Mouse (Mus musculus) forebrain, embryonic 11.5 days (tissue): ENCODE measurements around the gene Tmed11. TPM values are rescaled to one million over a fixed set of nuclear protein-coding genes. Genes with fewer than 3 reads are reported as not detected.
"Not testable (repeated sequence)": the region's sequence is repeated elsewhere in the genome, so short reads cannot be mapped to it uniquely, and the experiment has no call there.

ENCODE experiments used
- ATAC-seq: fragments of 200-750 bp; cut with Nextera tagmentation; replicated peaks from 2 replicates; pipeline ENCODE4 v1.8.0; 2017; ENCODE audit warnings: moderate TSS enrichment; ENCODE audit not compliant: low FRiP score
- DNase-seq: peaks from one replicate; pipeline ENCODE4 v3.0.0-alpha.2; 2017; ENCODE audit warnings: low spot score
- H3K27ac ChIP-seq: fragments of 300-500 bp; sonication (generic); 2 replicates; pipeline ENCODE4 v1.5.1; 2014; ENCODE audit warnings: low read depth, low read length
- H3K27me3 ChIP-seq: fragments of 300-500 bp; sonication (generic); 2 replicates; pipeline ENCODE4 v1.6.1; 2014; ENCODE audit warnings: mild to moderate bottlenecking, low read length, mixed read lengths; ENCODE audit not compliant: control insufficient read depth, insufficient read depth
- H3K36me3 ChIP-seq: fragments of 300-500 bp; sonication (generic); 2 replicates; pipeline ENCODE4 v1.6.1; 2014; ENCODE audit warnings: mild to moderate bottlenecking, low read length, moderate library complexity, mixed read lengths; ENCODE audit not compliant: control insufficient read depth, insufficient read depth
- H3K4me1 ChIP-seq: fragments of 300-500 bp; sonication (generic); replicated peaks from 2 replicates; pipeline ENCODE4 v1.6.1; 2014; ENCODE audit warnings: low read length, mixed read lengths; ENCODE audit not compliant: control insufficient read depth, insufficient read depth
- H3K4me2 ChIP-seq: fragments of 300-500 bp; sonication (generic); 2 replicates; pipeline ENCODE4 v1.6.1; 2014; ENCODE audit warnings: low read depth, mild to moderate bottlenecking, low read length, moderate library complexity, mixed read lengths; ENCODE audit not compliant: severe bottlenecking
- H3K4me3 ChIP-seq: fragments of 300-500 bp; sonication (generic); 2 replicates; pipeline ENCODE4 v1.5.1; 2014; ENCODE audit warnings: low read depth, low read length
- H3K9ac ChIP-seq: fragments of 300-500 bp; sonication (generic); 2 replicates; pipeline ENCODE4 v1.6.1; 2014; ENCODE audit warnings: low read length
- H3K9me3 ChIP-seq: fragments of 300-500 bp; sonication (generic); 2 replicates; pipeline ENCODE4 v1.6.1; 2016; ENCODE audit warnings: low read length, mixed read lengths; ENCODE audit not compliant: control insufficient read depth
- WGBS: fragments of 180-500 bp; shearing (Covaris S2); extraction: QIAGEN DNeasy Blood & Tissue Kit; methylation state at CpG from one replicate; pipeline ENCODE4 v1.1.7; 2014; 5-methylcytosine and 5-hydroxymethylcytosine counted together
- polyA plus RNA-seq: library from polyadenylated mRNA; unstranded; fragments of >200 nt; fragmentation: Nextera tagmentation; extraction: Ambion mirVana; gene quantifications from 2 replicates; pipeline ENCODE4 v1.2.1, GENCODE M21; 2014

Gene Tmed11
- polyA plus RNA-seq, 1 experiment from 2014 or later, result not detected

DNA sequence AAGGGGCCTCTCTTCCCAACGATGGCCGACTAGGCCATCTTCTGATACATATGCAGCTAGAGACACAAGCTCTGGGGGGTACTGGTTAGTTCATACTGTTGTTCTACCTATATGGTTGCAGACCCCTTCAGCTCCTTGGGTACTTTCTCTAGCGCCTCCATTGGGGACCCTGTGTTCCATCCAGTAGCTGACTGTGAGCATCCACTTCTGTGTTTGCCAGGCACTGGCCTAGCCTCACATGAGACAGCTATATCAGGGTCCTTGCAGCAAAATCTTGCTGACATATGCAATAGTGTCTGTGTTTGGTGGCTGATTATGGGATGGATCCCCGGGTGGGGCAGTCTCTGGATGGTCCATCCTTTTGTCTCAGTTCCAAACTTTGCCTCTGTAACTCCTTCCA, 43.9 kb downstream of the Tmed11 start:
- H3K4me3 ChIP-seq, H3K4me2 ChIP-seq, H3K27ac ChIP-seq, H3K27me3 ChIP-seq, H3K9me3 ChIP-seq, H3K9ac ChIP-seq, H3K36me3 ChIP-seq, ATAC-seq, H3K4me1 ChIP-seq, DNase-seq: not testable (repeated sequence)
- 89% methylated on average over 4 of the region's 4 CpGs for WGBS

- 81% methylated on average over 5 of the region's 5 CpGs for WGBS
- Histone ChIP-seq H3K4me2 (no peak overlapping the region), H3K36me3 (no peaks in the 10 kb centered on the region), H3K9me3 (no peaks in the 10 kb centered on the region), H3K27ac (no peak overlapping the region), H3K4me1 (no peaks in the 10 kb centered on the region), H3K4me3 (no peak overlapping the region), H3K9ac (no peak overlapping the region), H3K27me3 (no peaks in the 10 kb centered on the region)
- no peak for DNase-seq
- ATAC-seq, result no peak
Measured at GRCm38 (mm10) chr5:108750328-108751210, 44.6 kb downstream of the Tmed11 start.

DNA sequence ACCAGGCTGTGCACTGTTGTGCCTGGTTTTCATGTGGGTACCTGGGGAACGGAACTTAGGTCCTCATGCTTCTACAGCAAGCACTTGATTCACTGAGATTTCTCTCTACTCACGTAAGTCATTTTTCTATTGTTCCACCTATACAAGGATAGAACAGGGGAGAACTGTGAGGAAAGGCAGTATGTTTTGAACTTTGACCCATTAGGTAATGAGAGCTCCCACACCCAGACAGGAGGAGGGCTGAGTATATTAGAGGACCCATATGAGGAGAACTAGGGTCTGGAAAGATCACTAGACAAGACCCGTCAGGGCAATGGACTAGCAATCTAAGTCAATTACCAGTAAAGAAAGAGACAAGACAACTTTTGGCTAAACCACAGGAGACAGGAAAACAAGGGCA, 50.5 kb downstream of the Tmed11 start:
- Histone ChIP-seq H3K4me3 (no peak overlapping the region), H3K4me2 (no peak overlapping the region), H3K27me3 (no peaks in the 10 kb centered on the region), H3K9ac (no peak overlapping the region), H3K36me3 (no peaks in the 10 kb centered on the region), H3K4me1 (no peaks in the 10 kb centered on the region), H3K27ac (no peak overlapping the region), H3K9me3 (no peaks in the 10 kb centered on the region)
- no peak for DNase-seq
- no peak for ATAC-seq
- 86% methylated on average over 3 of the region's 3 CpGs for WGBS

DNA sequence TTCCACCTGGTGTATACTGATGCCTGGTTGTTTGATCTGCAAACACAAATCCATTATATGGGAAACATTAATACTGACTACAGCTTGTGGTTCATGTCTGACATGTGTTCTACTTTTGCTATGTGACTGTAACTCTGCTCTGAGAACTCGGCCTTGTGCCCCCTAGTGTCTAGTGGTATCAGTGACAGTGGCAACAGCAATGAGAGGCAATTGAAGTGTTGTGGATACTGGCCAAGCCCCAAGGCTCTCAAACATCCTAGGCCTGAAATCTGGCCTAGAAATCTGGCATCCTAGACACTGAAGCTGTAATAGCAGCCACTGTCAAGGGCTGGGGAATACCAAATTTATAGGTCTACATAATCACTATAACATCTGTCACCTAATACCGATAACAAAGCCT, 51.3 kb downstream of the Tmed11 start:
- no peaks in the 10 kb centered on the region for H3K9me3 ChIP-seq
- no peak overlapping the region for H3K9ac ChIP-seq
- 73% methylated on average over 2 of the region's 2 CpGs for WGBS
- DNase-seq, result no peak
- H3K4me1 ChIP-seq, result no peaks in the 10 kb centered on the region
- no peaks in the 10 kb centered on the region for H3K27me3 ChIP-seq
- H3K4me3 ChIP-seq, result no peak overlapping the region
- H3K4me2 ChIP-seq, result no peak overlapping the region
- no peak for ATAC-seq
- H3K27ac ChIP-seq, result no peak overlapping the region
- H3K36me3 ChIP-seq, result no peaks in the 10 kb centered on the region

DNA sequence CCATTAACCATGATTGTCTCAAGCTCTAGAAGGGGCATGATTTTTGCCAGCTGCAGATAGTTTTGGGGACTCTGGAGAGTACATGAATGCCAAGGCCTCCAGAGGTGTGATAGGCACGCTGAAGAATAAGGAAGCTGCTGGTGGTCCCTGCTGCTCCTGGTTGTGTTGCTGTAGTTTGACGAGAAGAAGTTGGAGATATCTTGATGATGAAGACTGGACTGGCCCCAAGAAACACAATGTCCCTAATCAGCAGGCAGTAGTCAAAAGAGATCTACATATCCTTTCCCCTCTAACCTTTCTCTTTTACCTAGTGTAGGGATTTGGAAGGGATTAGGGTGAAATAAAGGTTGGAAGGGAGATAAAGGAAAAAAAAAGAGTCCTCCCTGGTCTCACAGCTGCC, 52.6 kb downstream of the Tmed11 start:
- DNase-seq (no peak), ATAC-seq (no peak)
- H3K4me2 ChIP-seq, result no peak overlapping the region
- no peaks in the 10 kb centered on the region for H3K4me1 ChIP-seq
- no peaks in the 10 kb centered on the region for H3K36me3 ChIP-seq
- no peak overlapping the region for H3K27ac ChIP-seq
- 56% methylated on average over 2 of the region's 2 CpGs for WGBS
- no peaks in the 10 kb centered on the region for H3K27me3 ChIP-seq
- no peaks in the 10 kb centered on the region for H3K9me3 ChIP-seq
- no peak overlapping the region for H3K9ac ChIP-seq
- no peak overlapping the region for H3K4me3 ChIP-seq

- ATAC-seq, result no peak
- H3K27me3 ChIP-seq, result no peaks in the 10 kb centered on the region
- no peak overlapping the region for H3K4me3 ChIP-seq
- H3K9me3 ChIP-seq, result no peaks in the 10 kb centered on the region
- WGBS, result 86% methylated on average over 2 of the region's 2 CpGs
- H3K4me1 ChIP-seq, result no peaks in the 10 kb centered on the region
- DNase-seq, result no peak
- no peak overlapping the region for H3K9ac ChIP-seq
- H3K36me3 ChIP-seq, result no peaks in the 10 kb centered on the region
- H3K4me2 ChIP-seq, result no peak overlapping the region
- H3K27ac ChIP-seq, result no peak overlapping the region
Measured at GRCm38 (mm10) chr5:108741844-108742243, 53.3 kb downstream of the Tmed11 start.

DNA sequence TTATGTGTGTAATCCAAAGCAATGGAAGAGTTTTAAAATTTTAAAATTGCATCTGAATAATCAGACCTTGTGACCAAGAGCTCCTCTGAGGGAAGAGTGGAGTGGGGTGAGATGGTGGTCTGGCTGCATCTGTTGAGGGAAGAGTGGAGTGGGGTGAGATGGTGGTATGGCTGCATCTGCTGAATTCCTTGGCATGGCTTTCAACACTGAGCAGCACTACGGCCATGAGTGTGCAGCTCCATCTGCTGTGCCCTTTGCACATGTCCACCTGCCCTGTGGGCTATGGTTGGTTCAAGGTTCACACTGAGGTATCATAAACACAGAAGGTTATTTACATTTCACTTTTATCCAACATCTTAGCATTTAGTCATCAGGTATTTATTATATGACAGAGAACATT, 67.7 kb downstream of the Tmed11 start:
- Histone ChIP-seq H3K9ac (no peak overlapping the region), H3K4me2 (no peak overlapping the region), H3K9me3 (no peaks in the 10 kb centered on the region), H3K27me3 (no peaks in the 10 kb centered on the region), H3K4me1 (no peaks in the 10 kb centered on the region), H3K36me3 (no peaks in the 10 kb centered on the region), H3K4me3 (no peak overlapping the region), H3K27ac (no peak overlapping the region)
- DNase-seq (no peak), ATAC-seq (no peak)
- 88% methylated on average over 1 of the region's 1 CpGs for WGBS
